Mouse (Mus musculus) CD8-positive naive resting alpha-beta T cell, adult 2 months (primary cell): ENCODE data around the gene Prkcb.

ENCODE experiments used
- DNase-seq, 2 experiments: peaks; one replicate each; pipeline ENCODE4 v3.0.0; 2022; ENCODE audit warnings: low read depth in 2 of 2, low spot score in 2 of 2

The Prkcb gene

DNA sequence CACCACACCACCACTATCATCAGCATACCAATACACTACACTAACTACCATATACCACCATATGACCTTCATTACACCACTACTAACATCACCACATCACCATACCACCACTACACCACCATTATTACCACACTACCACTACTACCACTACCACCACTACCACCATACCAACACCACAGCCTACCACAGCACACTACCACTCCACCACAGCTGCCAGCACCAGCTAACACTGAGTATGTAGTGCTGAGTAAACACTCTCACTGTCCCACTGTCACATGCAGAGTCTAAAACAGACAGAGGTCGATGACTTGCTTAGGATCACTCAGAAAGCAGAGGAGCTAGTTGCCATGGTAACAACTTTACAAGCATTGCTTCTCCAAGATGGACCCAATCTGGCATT, 78.1 kb downstream of the Prkcb start:
- no peak for DNase-seq

GRCm38 (mm10) chr7:122367303-122368007, 78.9 kb downstream of the Prkcb start:
- no peak for DNase-seq

DNA sequence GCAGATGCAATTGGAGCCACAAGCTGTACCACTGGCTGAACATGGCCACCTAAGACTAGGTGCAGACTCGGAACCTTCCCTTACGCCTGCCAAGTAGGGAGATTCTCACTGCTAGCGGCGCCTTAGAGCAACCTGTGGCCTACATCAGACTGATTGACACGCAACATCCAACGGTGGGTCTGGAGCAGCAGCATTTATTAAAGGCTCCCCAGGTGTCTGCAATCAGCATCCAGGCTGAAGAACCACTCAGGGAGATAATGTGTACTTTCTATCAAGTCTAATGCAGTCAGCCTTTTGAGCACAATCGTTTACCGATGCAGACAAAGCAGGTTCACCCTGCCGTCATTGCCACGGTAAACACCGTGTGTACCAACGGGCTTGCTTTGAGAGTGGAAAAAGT, 81.9 kb downstream of the Prkcb start:
- DNase-seq = no peak

- DNase-seq = no peak
Observed at GRCm38 (mm10) chr7:122371947-122372346, 83.4 kb downstream of the Prkcb start.

DNA sequence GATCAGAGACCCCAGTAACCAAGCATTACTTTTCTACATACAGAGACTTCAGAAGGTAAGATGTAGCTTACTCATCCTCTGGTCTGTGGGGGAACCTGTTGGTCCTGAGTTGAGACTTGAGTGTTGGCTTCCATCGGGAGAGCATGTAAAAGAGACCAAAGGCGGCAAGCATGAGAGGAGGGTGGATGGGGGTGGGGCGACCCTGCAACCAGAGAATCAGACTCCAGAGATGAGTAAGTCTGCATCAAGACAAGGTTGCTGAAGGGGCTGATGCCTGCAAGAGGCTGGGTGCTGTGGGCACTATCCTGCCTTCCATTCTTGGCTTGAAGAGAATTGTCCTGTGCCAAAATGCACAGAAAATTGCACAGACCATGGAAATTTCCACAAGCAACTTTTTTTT, 83.8 kb downstream of the Prkcb start:
- DNase-seq = no peak

DNA sequence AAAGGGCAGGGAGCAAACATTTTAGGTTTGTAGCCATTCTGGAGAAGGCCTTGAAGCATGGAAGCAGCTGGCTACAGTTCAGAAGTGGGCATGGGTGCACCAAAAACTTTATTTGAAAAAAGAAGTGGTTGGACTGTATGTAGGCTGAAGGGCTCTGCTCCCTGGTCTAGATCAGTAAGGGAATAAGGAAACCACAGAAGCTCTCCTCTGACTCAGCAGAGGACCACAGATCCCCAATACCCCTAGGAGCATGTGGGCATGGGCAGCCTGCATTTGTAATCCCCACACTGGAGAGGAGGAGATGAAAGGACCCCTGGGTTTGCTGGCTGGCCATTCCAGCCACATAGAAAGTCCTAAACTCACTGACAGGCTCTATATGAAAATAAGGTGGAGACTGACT, 88.3 kb downstream of the Prkcb start:
- no peak for DNase-seq

DNA sequence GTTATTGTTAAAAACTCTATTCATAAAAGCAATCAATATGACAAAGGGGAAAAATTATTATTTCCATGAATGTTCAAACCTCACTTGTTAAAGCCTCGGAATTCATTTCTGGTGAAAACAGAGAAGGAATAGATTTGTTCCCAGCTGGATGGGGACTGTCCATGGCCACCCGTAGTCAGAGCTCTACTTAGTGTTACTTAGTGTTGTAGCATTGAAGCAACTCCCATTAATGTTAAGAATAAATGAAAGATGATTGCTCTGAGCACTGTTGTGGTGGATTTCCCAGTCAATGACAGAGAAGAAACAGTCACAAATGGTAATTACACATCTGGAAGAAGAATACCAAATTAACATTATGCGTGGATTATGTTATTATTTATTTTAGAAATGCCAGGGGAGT, 89.4 kb downstream of the Prkcb start:
- no peak for DNase-seq

DNA sequence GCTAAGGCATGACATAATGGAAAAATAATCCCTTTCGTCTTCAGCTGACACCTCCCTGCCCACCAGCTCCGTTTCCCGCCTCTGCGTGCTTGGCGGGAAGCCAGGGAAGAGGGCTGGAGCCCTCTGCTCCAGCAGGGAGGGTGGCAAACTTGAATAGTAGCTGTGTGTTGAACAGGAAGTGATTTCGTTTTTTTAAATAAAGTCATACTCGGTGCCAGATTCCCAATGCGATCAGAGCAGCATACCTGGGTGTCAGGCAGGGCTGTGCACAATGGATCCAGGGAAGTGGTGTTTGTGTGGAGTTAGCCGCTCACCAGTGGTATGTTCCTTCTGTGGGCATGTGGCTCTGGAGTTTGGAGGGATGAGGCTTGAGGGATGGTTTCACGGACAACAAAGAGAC, 89.9 kb downstream of the Prkcb start:
- DNase-seq = no peak

GRCm38 (mm10) chr7:122379292-122379691, 90.7 kb downstream of the Prkcb start:
- DNase-seq = no peak

GRCm38 (mm10) chr7:122380336-122381130, 92.0 kb downstream of the Prkcb start:
- no peak for DNase-seq

GRCm38 (mm10) chr7:122381560-122381959, 93.0 kb downstream of the Prkcb start:
- DNase-seq = no peak

- no peak for DNase-seq
Observed at GRCm38 (mm10) chr7:122383260-122383659, 94.7 kb downstream of the Prkcb start.

DNA sequence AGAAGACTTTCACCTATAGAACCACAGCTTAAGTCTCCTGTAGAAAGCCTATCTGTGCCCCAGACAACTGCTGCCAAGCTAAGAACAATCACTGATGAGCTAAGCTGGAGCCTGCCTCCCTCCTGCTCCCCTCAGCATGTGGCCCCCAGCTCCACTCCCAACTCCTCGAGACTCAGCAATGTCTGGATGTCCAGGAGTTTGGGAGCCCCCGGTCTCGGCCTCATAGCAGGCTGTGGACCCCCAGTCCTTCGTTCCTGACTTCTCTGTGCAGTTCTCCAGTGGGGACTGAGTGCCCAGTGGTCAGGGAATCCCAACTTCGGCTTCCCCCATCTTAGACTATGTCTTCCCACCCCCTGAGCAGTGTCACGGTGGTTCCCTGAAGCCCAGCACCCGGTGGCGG, 96.3 kb downstream of the Prkcb start:
- no peak for DNase-seq

- DNase-seq = no peak
Observed at GRCm38 (mm10) chr7:122386567-122386966, 98.0 kb downstream of the Prkcb start.

DNA sequence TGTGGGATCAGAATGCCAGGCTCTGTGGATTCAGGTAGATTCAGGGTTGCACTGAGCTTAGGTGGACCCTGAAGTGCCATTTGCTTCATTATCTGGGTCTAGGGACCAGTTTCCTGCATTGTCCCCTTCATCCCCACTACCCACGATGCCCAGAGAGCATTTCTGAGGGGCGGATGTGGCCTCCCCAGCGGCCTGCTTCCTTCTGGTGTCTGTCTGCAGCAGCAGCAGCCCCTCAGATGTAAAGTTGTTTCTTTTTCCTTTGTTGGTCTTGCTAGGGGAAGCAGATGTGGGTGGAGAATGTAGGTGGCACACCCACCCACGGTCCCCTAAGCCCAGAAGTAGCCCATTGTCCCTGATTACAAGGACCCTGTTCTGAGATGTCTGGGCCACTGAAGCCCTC, 99.3 kb downstream of the Prkcb start:
- DNase-seq = peak; percentile 40 to 60

GRCm38 (mm10) chr7:122388858-122389257, 100.3 kb downstream of the Prkcb start:
- DNase-seq = no peak

DNA sequence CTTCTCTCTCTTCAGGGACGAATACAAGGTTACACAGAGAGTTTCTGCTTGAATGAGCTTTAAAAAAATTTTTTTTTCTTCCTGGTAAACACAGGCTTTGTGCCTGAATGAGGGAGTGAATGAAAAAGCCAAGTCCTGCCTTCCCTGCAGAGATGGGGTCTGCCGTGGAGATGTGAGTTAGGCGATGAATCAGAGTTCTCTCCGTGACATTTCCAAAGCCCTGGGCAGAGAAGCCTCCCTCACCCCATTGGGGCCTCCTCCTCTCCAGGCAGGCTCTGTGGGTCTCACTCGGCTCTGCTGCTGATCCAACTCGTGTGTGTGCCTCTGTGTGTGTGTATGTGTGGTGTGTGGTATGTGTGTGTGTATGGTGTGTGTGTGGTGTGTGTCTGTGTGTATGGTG, 101.1 kb downstream of the Prkcb start:
- no peak for DNase-seq

- peak; percentile 36 to 51 for DNase-seq
Observed at GRCm38 (mm10) chr7:122390200-122390599, 101.6 kb downstream of the Prkcb start.

DNA sequence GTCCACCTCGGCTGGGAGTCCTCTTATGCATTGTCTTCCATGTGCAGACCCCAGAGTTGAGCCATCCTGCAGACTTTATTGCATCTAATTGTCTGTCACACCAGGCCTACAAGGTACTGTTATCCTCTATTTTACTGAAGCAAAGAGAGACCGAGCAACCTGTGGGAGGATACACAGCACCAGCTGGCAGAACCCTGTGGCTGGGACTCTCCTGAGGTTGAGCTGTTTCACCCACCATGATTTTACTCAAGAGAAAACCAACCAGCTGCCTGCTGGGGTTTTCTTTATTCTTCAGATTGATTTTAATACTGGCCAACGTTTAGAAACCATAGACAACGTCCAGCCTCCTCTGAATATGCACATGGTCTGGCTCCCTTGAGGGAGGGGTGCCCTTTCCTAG, 102.1 kb downstream of the Prkcb start:
- DNase-seq = no peak

GRCm38 (mm10) chr7:122391382-122391781, 102.8 kb downstream of the Prkcb start:
- DNase-seq = peak in 1 of 2 experiments; percentile 50

DNA sequence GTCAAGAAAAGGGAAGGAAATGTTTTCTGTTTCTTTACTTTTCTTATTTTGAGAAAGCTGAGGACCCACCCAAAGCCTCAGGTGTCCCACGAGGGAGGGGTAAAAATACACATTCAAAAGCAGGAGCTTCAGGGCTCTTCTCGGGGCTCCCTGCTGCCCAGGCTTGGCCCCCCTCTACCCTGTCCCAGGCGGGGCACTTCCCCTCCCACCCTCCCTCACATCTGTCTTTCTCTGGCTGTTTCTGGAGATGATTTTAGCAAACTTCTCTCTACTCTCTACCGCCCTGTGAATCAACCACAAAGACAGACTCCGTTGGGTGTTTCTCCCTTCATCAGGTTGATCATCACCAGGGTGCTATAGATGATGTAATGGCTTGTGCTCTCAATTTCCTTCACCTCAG, 105.4 kb downstream of the Prkcb start:
- peak; percentile 27 to 45 for DNase-seq

- DNase-seq = no peak
Observed at GRCm38 (mm10) chr7:122395159-122395975, 106.8 kb downstream of the Prkcb start.
